Mouse (Mus musculus) small intestine, adult 2 months (tissue): ENCODE measurements around the gene Grwd1.
"Not testable (repeated sequence)": the region's sequence is repeated elsewhere in the genome, so short reads cannot be mapped to it uniquely, and the experiment has no call there.

Experiments used
- CTCF ChIP-seq: fragments of 200-500 bp; IDR thresholded peaks from 2 replicates; pipeline ENCODE4 v1.5.1; 2012; ENCODE audit warnings: low read depth, mild to moderate bottlenecking, control low read depth, inconsistent platforms, low read length, moderate library complexity, mixed read lengths; ENCODE audit not compliant: insufficient replicate concordance, insufficient read length; ENCODE audit errors: extremely low read depth
- POLR2A ChIP-seq: fragments of 200-500 bp; IDR thresholded peaks from 2 replicates; pipeline ENCODE4 v1.6.1; 2012; ENCODE audit warnings: low read depth, mild to moderate bottlenecking, control low read depth, inconsistent platforms, low read length, moderate library complexity

- TF ChIP-seq CTCF, POLR2A: not testable (repeated sequence)
These were observed 47.5 kb upstream of the Grwd1 start, which contains the start of gene Grin2d for GRCm38 (mm10) chr7:45878278-45878677.
